Mouse (Mus musculus): Measurements from ENCODE around the gene Pdcd10. TPM values are rescaled to one million over a fixed set of nuclear protein-coding genes. Genes with fewer than 3 reads are reported as not detected.

Gene Pdcd10
- polyA plus RNA-seq, 1 experiment from 2014 or later, result 96.1 TPM

GRCm38 (mm10) chr3:75498961-75499960 is 57.4 kb downstream of the Pdcd10 start:
- Histone ChIP-seq H3K27ac (ENCODE audit: low read depth, low read length) (no peak overlapping the region), H3K4me2 (no peak overlapping the region), H3K4me3 (ENCODE audit: low read depth, low read length) (no peak overlapping the region), H3K4me1 (replicated peaks; ENCODE audit: control insufficient read depth, insufficient read depth, low read length) (no peaks in the 10 kb centered on the region), H3K9me3 (ENCODE audit: control insufficient read depth, low read length) (no peaks in the 10 kb centered on the region), H3K9ac (ENCODE audit: low read depth, low read length) (no peak overlapping the region), H3K27me3 (replicated peaks; ENCODE audit: control insufficient read depth, insufficient read depth, low read length) (no peaks in the 10 kb centered on the region), H3K36me3 (ENCODE audit: control insufficient read depth, insufficient read depth, low read length) (no peaks in the 10 kb centered on the region)
- WGBS, result 70% methylated on average over 7 of the region's 7 CpGs
- DNase-seq (ENCODE audit: low spot score), result no peak
- ATAC-seq (replicated peaks; ENCODE audit: low FRiP score), result no peak

- peak; percentile 67; the same call in 1 of the 2 replicates for ATAC-seq (replicated peaks; ENCODE audit: low FRiP score)
- no peaks in the 10 kb centered on the region for H3K27me3 ChIP-seq (replicated peaks; ENCODE audit: control insufficient read depth, insufficient read depth, low read length)
- H3K27ac ChIP-seq (ENCODE audit: low read depth, low read length), result no peak overlapping the region
- no peak overlapping the region for H3K9ac ChIP-seq (ENCODE audit: low read depth, low read length)
- H3K36me3 ChIP-seq (ENCODE audit: control insufficient read depth, insufficient read depth, low read length), result no peaks in the 10 kb centered on the region
- WGBS, result 56% methylated on average over 3 of the region's 3 CpGs
- no peak for DNase-seq (ENCODE audit: low spot score)
- H3K4me3 ChIP-seq (ENCODE audit: low read depth, low read length), result no peak overlapping the region
- H3K4me2 ChIP-seq, result no peak overlapping the region
- H3K4me1 ChIP-seq (replicated peaks; ENCODE audit: control insufficient read depth, insufficient read depth, low read length), result no peaks in the 10 kb centered on the region
- H3K9me3 ChIP-seq (ENCODE audit: control insufficient read depth, low read length), result no peaks in the 10 kb centered on the region
These were observed 63.7 kb downstream of the Pdcd10 start for GRCm38 (mm10) chr3:75492913-75493312.

- Histone ChIP-seq H3K9me3 (ENCODE audit: control insufficient read depth, low read length) (no peaks in the 10 kb centered on the region), H3K4me3 (ENCODE audit: low read depth, low read length) (no peak within 1 kb of the TSS), H3K4me1 (replicated peaks; ENCODE audit: control insufficient read depth, insufficient read depth, low read length) (no peaks in the 10 kb centered on the region), H3K9ac (ENCODE audit: low read depth, low read length) (no peak within 1 kb of the TSS), H3K27ac (ENCODE audit: low read depth, low read length) (no peak within 1 kb of the TSS), H3K27me3 (replicated peaks; ENCODE audit: control insufficient read depth, insufficient read depth, low read length) (no peaks in the 10 kb centered on the region), H3K36me3 (ENCODE audit: control insufficient read depth, insufficient read depth, low read length) (no peaks in the 10 kb centered on the region), H3K4me2 (no peak within 1 kb of the TSS)
- no peak for ATAC-seq (replicated peaks; ENCODE audit: low FRiP score)
- DNase-seq (ENCODE audit: low spot score), result no peak
- WGBS, result 68% methylated on average over 2 of the region's 2 CpGs
These were observed 74.6 kb downstream of the Pdcd10 start, which contains the start of gene Wdr49 for GRCm38 (mm10) chr3:75482056-75482455. Gene Wdr49 (minus strand): TSS chr3:75482156.

- Histone ChIP-seq H3K27me3 (replicated peaks; ENCODE audit: control insufficient read depth, insufficient read depth, low read length) (no peaks in the 10 kb centered on the region), H3K4me1 (replicated peaks; ENCODE audit: control insufficient read depth, insufficient read depth, low read length) (no peaks in the 10 kb centered on the region), H3K36me3 (ENCODE audit: control insufficient read depth, insufficient read depth, low read length) (no peaks in the 10 kb centered on the region), H3K4me3 (ENCODE audit: low read depth, low read length) (no peak overlapping the region), H3K27ac (ENCODE audit: low read depth, low read length) (no peak overlapping the region), H3K9ac (ENCODE audit: low read depth, low read length) (no peak overlapping the region), H3K9me3 (ENCODE audit: control insufficient read depth, low read length) (no peaks in the 10 kb centered on the region), H3K4me2 (no peak overlapping the region)
- WGBS, result 66% methylated on average over 7 of the region's 7 CpGs
- DNase-seq (ENCODE audit: low spot score) (no peak), ATAC-seq (replicated peaks; ENCODE audit: low FRiP score) (no peak)
These were observed 81.5 kb downstream of the Pdcd10 start for GRCm38 (mm10) chr3:75475106-75475505.

- no peaks in the 10 kb centered on the region for H3K4me1 ChIP-seq (replicated peaks; ENCODE audit: control insufficient read depth, insufficient read depth, low read length)
- ATAC-seq (replicated peaks; ENCODE audit: low FRiP score) (peak; percentile 69), DNase-seq (ENCODE audit: low spot score) (no peak)
- no peaks in the 10 kb centered on the region for H3K9me3 ChIP-seq (ENCODE audit: control insufficient read depth, low read length)
- WGBS, result 76% methylated on average over 7 of the region's 7 CpGs
- H3K4me3 ChIP-seq (ENCODE audit: low read depth, low read length), result no peak overlapping the region
- no peak overlapping the region for H3K27ac ChIP-seq (ENCODE audit: low read depth, low read length)
- H3K27me3 ChIP-seq (replicated peaks; ENCODE audit: control insufficient read depth, insufficient read depth, low read length), result no peaks in the 10 kb centered on the region
- H3K36me3 ChIP-seq (ENCODE audit: control insufficient read depth, insufficient read depth, low read length), result no peaks in the 10 kb centered on the region
- H3K4me2 ChIP-seq, result no peak overlapping the region
- no peak overlapping the region for H3K9ac ChIP-seq (ENCODE audit: low read depth, low read length)
These were observed 82.0 kb downstream of the Pdcd10 start for GRCm38 (mm10) chr3:75474657-75475056.

GRCm38 (mm10) chr3:75468154-75468553 is 88.5 kb downstream of the Pdcd10 start:
- no peak for DNase-seq (ENCODE audit: low spot score)
- H3K4me3 ChIP-seq (ENCODE audit: low read depth, low read length), result no peak overlapping the region
- no peaks in the 10 kb centered on the region for H3K27me3 ChIP-seq (replicated peaks; ENCODE audit: control insufficient read depth, insufficient read depth, low read length)
- H3K9me3 ChIP-seq (ENCODE audit: control insufficient read depth, low read length), result no peaks in the 10 kb centered on the region
- no peaks in the 10 kb centered on the region for H3K4me1 ChIP-seq (replicated peaks; ENCODE audit: control insufficient read depth, insufficient read depth, low read length)
- no peaks in the 10 kb centered on the region for H3K36me3 ChIP-seq (ENCODE audit: control insufficient read depth, insufficient read depth, low read length)
- 72% methylated on average over 7 of the region's 7 CpGs for WGBS
- no peak overlapping the region for H3K27ac ChIP-seq (ENCODE audit: low read depth, low read length)
- no peak for ATAC-seq (replicated peaks; ENCODE audit: low FRiP score)
- H3K9ac ChIP-seq (ENCODE audit: low read depth, low read length), result no peak overlapping the region
- no peak overlapping the region for H3K4me2 ChIP-seq

Other genes with a start within 250 kb of the Pdcd10 start
- gene Wdr49, start 74.7 kb downstream of the Pdcd10 start, polyA plus RNA-seq (2014; fragmentation: Nextera tagmentation; extraction: Ambion mirVana), result not detected in 2 replicates
- 0.57 and 0.75 TPM in 2 replicates for gene Serpini1, start 691 bp upstream of the Pdcd10 start, polyA plus RNA-seq (2014; fragmentation: Nextera tagmentation; extraction: Ambion mirVana)
- not detected in 2 replicates for gene Gm29133, start 191.3 kb upstream of the Pdcd10 start, polyA plus RNA-seq (2014; fragmentation: Nextera tagmentation; extraction: Ambion mirVana)

All from liver, embryonic 11.5 days (tissue).